Mouse (Mus musculus) adrenal gland, adult 10 weeks (tissue): ENCODE results near the gene Elmod1. TPM values are rescaled to one million over a fixed set of nuclear protein-coding genes. Genes with fewer than 3 reads are reported as not detected.

Experiments
- polyA plus RNA-seq: library from polyadenylated mRNA; stranded (reverse); fragments of 350-450 nt; fragmentation: Illumina TruSeq; extraction: RNeasy Lipid Tissue Mini Kit (QIAGEN cat#74804); gene quantifications from one replicate; pipeline ENCODE4 v1.2.3, GENCODE M21; 2014; ENCODE audit warnings: low read depth, low replicate concordance

Gene Elmod1
- 21.9 TPM for polyA plus RNA-seq

DNA sequence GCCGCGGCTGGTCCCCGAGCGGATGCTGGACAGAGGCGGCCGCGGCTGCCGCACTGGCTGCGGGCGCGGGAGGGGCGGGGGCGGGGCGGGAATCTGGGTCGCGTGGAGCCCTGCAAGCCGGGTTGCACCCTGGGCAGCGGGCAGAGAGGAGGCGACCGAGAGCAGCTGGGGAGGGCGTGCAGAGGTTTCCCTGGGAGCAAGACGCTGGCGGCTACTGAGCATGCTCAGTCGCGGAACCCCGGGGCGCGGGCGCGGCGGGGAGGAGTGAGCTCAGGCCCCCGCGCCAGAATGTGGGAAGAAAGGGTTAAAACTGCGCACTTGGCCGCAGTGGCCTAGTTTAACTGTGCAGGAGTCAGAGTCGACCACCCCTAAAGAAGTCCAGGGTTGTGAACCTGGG, at the start of gene Elmod1:
Elmod1 (minus strand) TSS at position 180 of the 397 bp plus-strand sequence.

Other genes starting within 250 kb of the Elmod1 start
- 1.0 TPM for gene Slc35f2, start 203.8 kb downstream of the Elmod1 start, polyA plus RNA-seq
- gene Sln, start 125.1 kb downstream of the Elmod1 start, polyA plus RNA-seq, result not detected
- 0.47 TPM for gene Tnfaip8l3, start 93.1 kb upstream of the Elmod1 start, polyA plus RNA-seq